Mouse (Mus musculus) limb, embryonic 11.5 days (tissue): Measurements from ENCODE around the gene Zbtb11. TPM values are rescaled to one million over a fixed set of nuclear protein-coding genes. Genes with fewer than 3 reads are reported as not detected.
A peak's percentile ranks its signal among the peaks of the same experiment; 100 is the strongest.

ENCODE experiments used
- ATAC-seq: fragments of 200-750 bp; cut with Nextera tagmentation; 2 replicates; pipeline ENCODE4 v1.8.0; 2017; ENCODE audit warnings: low read depth; ENCODE audit not compliant: insufficient number of reproducible peaks, low FRiP score, low TSS enrichment
- DNase-seq: peaks from one replicate; pipeline ENCODE4 v3.0.0-alpha.2; 2015; ENCODE audit warnings: low spot score
- H3K27ac ChIP-seq: fragments of 300-500 bp; sonication (generic); replicated peaks from 2 replicates; pipeline ENCODE4 v1.5.1; 2014; ENCODE audit warnings: low read depth, mild to moderate bottlenecking, low read length
- H3K27me3 ChIP-seq: fragments of 300-500 bp; sonication (generic); 2 replicates; pipeline ENCODE4 v1.6.1; 2014; ENCODE audit warnings: mild to moderate bottlenecking, low read length, mixed read lengths; ENCODE audit not compliant: control insufficient read depth, insufficient read depth
- H3K36me3 ChIP-seq: fragments of 300-500 bp; sonication (generic); 2 replicates; pipeline ENCODE4 v1.6.1; 2014; ENCODE audit warnings: mild to moderate bottlenecking, low read length, moderate library complexity, mixed read lengths; ENCODE audit not compliant: control insufficient read depth, insufficient read depth
- H3K4me1 ChIP-seq: fragments of 300-500 bp; sonication (generic); 2 replicates; pipeline ENCODE4 v1.6.1; 2014; ENCODE audit warnings: low read length, mixed read lengths; ENCODE audit not compliant: control insufficient read depth, insufficient read depth
- H3K4me2 ChIP-seq: fragments of 300-500 bp; sonication (generic); 2 replicates; pipeline ENCODE4 v1.6.1; 2014; ENCODE audit warnings: low read depth, mild to moderate bottlenecking, moderate library complexity; ENCODE audit not compliant: severe bottlenecking
- H3K4me3 ChIP-seq: fragments of 300-500 bp; sonication (generic); 2 replicates; pipeline ENCODE4 v1.5.1; 2014; ENCODE audit warnings: low read depth, low read length
- H3K9ac ChIP-seq: fragments of 300-500 bp; sonication (generic); 2 replicates; pipeline ENCODE4 v1.6.1; 2014; ENCODE audit warnings: mild to moderate bottlenecking, low read length
- H3K9me3 ChIP-seq: fragments of 300-500 bp; sonication (generic); 2 replicates; pipeline ENCODE4 v1.6.1; 2016; ENCODE audit warnings: low read length; ENCODE audit not compliant: control insufficient read depth
- WGBS: fragments of 180-500 bp; shearing (Covaris S2); extraction: QIAGEN DNeasy Blood & Tissue Kit; methylation state at CpG from one replicate; pipeline ENCODE4 v1.1.7; 2014; 5-methylcytosine and 5-hydroxymethylcytosine counted together
- polyA plus RNA-seq: library from polyadenylated mRNA; unstranded; fragments of >200 nt; fragmentation: Nextera tagmentation; extraction: Ambion mirVana; gene quantifications from 2 replicates; pipeline ENCODE4 v1.2.1, GENCODE M21; 2014

Zbtb11 gene
- polyA plus RNA-seq, 1 experiment from 2014 or later, result 18.0 TPM

DNA sequence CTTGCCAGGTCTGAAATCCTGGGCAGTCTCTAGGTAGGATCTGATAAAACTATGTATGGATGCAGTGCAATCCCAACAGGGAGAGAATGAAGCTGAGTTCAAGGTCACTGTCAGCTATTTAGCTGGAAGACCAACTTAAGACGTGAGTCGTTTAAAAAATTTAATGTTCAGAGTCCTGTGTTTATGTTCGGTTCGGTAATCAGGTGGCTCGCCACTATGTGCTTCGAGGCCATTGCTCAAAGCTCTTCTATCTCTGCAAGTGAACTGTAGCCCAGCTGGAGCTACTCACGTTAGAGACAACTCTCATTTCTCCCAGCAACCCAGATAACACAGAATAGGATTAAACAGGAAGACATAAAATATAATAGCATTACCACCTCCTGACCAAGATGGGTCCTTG lies 40.4 kb downstream of the Zbtb11 start:
- Histone ChIP-seq H3K4me2 (no peak overlapping the region), H3K27me3 (no peaks in the 10 kb centered on the region), H3K4me1 (no peaks in the 10 kb centered on the region), H3K4me3 (no peak overlapping the region), H3K36me3 (peaks cover 17% of the 10 kb centered on the region), H3K27ac (no peak overlapping the region), H3K9ac (no peak overlapping the region), H3K9me3 (no peaks in the 10 kb centered on the region)
- no peak for ATAC-seq
- WGBS, result 92% methylated on average over 7 of the region's 7 CpGs
- DNase-seq, result no peak

DNA sequence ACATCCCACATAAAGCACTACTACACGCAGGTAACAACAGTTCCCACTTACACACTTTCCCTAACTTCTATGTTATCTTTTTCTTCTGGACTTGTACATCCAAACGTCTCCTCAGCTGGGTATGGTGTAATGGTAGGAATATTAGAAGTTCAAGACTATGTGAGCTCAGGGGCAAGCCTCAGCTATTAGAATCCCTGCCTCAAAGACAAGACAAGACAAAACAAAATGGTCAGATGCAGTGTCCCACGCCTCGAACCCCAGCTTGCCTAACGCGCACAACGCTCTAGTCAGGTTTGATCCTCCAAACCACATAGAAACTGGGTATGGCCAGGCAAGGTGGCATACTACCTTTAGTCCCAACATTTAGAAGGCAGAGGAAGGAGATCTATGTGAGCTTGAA lies 46.0 kb downstream of the Zbtb11 start:
- Histone ChIP-seq H3K9me3 (no peaks in the 10 kb centered on the region), H3K36me3 (peaks cover 19% of the 10 kb centered on the region), H3K9ac (no peak overlapping the region), H3K4me3 (no peak overlapping the region), H3K4me2 (no peak overlapping the region), H3K27ac (no peak overlapping the region), H3K27me3 (no peaks in the 10 kb centered on the region), H3K4me1 (no peaks in the 10 kb centered on the region)
- DNase-seq (no peak), ATAC-seq (no peak)
- WGBS, result 96% methylated on average over 7 of the region's 7 CpGs

DNA sequence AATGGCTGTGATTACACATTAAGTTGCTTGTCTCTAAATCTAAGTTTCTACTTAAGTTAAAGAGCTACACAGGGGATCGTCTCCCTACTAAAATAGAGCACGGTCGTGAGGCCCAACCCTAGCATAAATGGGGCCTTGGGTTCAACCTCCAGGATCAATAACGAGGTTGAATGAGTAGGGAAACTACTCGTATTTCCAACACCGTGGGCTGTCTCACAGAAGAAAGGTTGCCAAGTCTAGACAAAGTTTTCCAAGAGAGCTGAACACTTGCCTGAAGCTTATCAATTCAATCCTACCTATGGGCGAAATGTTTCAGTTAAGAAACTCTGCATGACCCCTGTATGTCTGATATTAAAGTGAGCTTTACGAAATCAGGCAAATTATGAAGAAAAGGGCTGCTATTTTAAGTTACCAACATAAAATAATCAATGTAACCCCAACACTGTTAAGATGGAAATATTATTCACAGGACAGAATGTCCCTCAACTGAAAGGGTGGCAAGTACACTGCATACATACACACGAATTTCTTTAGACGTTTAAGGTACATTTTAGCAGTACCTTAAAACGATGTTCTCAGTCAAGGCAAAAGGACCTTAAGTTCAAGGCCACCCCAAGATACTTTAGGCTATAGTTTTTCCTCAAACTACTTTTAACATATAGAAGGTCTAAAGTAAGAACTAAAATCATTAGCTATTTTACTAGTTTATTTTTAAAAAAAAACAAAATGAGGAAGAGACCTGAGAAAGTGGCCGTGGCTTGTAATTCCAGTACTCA lies 54.4 kb downstream of the Zbtb11 start:
- no peaks in the 10 kb centered on the region for H3K9me3 ChIP-seq
- 56% methylated on average over 12 of the region's 12 CpGs for WGBS
- H3K9ac ChIP-seq, result peak overlapping the region; percentile 94
- peak overlapping the region; percentile 98 for H3K4me3 ChIP-seq
- no peak for DNase-seq
- peak overlapping the region; percentile 54 for H3K4me2 ChIP-seq
- no peak overlapping the region for H3K27ac ChIP-seq
- no peak for ATAC-seq
- H3K36me3 ChIP-seq, result peaks cover 5% of the 10 kb centered on the region; the same call in 1 of the 2 replicates
- H3K4me1 ChIP-seq, result peaks cover 7% of the 10 kb centered on the region
- H3K27me3 ChIP-seq, result no peaks in the 10 kb centered on the region

DNA sequence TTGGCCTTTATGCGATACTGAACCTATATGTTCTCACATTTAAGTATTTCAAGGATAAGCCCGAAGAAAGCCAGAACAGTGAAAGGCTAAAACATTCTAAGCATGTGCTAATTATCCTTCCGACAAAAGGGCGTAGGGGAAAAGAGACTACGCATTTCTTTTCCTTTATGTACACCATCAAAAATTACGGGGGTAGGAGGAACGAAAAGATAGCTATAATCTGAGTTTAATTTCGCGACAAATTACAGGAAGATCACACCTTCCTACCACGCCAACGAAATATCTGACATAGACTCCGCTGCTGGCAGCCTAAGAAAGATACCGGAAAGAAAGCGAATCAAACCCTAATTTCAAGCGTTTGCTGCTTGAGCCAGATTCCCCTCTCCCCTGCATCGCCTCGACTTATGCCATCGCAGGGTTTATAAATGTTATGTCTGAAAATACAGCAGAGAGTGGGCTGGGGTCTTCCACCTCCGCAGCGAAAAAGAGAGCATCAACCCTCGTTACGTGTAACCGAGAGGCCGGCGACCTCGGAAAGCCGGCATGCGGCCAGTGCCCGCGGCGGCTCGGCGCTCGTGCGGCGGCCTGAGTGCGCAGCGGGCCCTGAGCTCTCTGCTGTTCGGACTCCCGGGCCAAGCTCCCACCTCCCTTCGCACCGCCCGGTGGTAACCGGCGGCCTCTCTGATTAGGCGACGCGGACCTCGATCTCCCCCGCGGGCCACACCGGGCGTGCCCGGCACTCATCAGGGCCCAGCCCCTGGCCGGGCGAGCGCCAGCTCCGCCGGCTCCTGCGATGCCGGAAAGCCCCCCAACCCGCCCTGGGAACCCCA lies 55.3 kb downstream of the Zbtb11 start:
- Histone ChIP-seq H3K9ac (peak overlapping the region; percentile 94), H3K4me3 (peak overlapping the region; percentile 98), H3K4me1 (peaks cover 7% of the 10 kb centered on the region), H3K36me3 (peaks cover 6% of the 10 kb centered on the region), H3K4me2 (peak overlapping the region; percentile 54), H3K9me3 (no peaks in the 10 kb centered on the region), H3K27me3 (no peaks in the 10 kb centered on the region), H3K27ac (peak overlapping the region; percentile 51)
- ATAC-seq (peak; percentile 78), DNase-seq (no peak)
- WGBS, result under 1% methylated on average over 57 of the region's 62 CpGs

GRCm38 (mm10) chr16:56029661-56030082 lies 56.0 kb downstream of the Zbtb11 start, which contains the start of gene Pcnp:
Gene Pcnp (minus strand): TSS chr16:56029739.
- Histone ChIP-seq H3K27me3 (no peaks in the 10 kb centered on the region), H3K4me2 (peak within 1 kb of the TSS; percentile 54), H3K4me3 (peak within 1 kb of the TSS; percentile 98), H3K9me3 (no peaks in the 10 kb centered on the region), H3K36me3 (peaks cover 8% of the 10 kb centered on the region), H3K4me1 (peaks cover 7% of the 10 kb centered on the region), H3K9ac (peak within 1 kb of the TSS; percentile 94), H3K27ac (peak within 1 kb of the TSS; percentile 51)
- DNase-seq (peak; percentile 99), ATAC-seq (peak; percentile 100)
- WGBS, result under 1% methylated on average over 39 of the region's 39 CpGs

DNA sequence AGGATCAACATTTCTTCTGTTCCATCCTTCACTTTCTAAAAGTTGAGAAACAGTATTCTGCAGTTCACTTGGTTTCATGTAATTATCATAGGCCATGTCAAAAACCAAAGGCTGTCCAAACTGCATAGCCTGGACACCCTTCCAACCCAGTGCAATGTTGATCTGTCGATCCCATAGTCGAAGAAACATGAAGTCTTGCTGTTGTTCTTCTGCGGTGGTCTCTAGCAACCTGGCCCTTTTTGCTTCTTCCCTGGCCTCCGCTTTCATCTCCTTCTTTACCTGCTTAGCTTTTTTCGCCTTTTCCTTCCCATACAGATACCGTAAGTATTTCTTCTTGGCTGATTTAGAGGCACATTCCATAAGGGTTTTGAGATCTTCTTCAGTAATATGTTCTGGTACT lies 60.9 kb downstream of the Zbtb11 start:
- Histone ChIP-seq H3K4me1 (peaks cover 4% of the 10 kb centered on the region; the same call in 1 of the 2 replicates), H3K9ac (no peak overlapping the region), H3K27ac (no peak overlapping the region), H3K27me3 (no peaks in the 10 kb centered on the region), H3K9me3 (no peaks in the 10 kb centered on the region), H3K4me3 (no peak overlapping the region), H3K36me3 (peaks cover 5% of the 10 kb centered on the region), H3K4me2 (no peak overlapping the region)
- ATAC-seq (no peak), DNase-seq (no peak)
- WGBS, result 97% methylated on average over 6 of the region's 6 CpGs

DNA sequence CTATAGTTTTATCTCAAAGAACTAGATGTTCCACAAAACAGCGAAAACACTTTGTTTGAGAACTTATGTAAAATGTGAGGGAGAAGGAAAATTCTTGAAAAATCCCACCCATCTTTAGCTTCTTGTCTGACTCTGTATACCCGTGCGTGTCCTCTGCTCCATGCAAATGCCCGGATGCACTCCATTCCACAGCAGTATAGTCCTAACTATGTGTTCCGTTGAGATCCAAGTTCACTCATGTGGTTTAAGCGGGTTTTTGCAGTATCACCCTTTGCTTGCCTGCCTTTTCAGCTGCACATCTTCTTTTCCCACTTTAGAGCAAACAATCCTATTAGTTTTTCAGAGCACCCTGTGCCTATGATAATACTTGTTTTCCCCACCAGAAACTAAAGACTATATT lies 62.8 kb downstream of the Zbtb11 start:
- no peaks in the 10 kb centered on the region for H3K9me3 ChIP-seq
- peak overlapping the region; percentile 62 for H3K4me2 ChIP-seq
- H3K27ac ChIP-seq, result no peak overlapping the region
- 61% methylated on average over 6 of the region's 6 CpGs for WGBS
- no peak for ATAC-seq
- peaks cover 5% of the 10 kb centered on the region for H3K36me3 ChIP-seq
- H3K9ac ChIP-seq, result peak overlapping the region; percentile 3; the same call in 1 of the 2 replicates
- H3K27me3 ChIP-seq, result no peaks in the 10 kb centered on the region
- peaks cover 4% of the 10 kb centered on the region; the same call in 1 of the 2 replicates for H3K4me1 ChIP-seq
- no peak for DNase-seq
- H3K4me3 ChIP-seq, result peak overlapping the region; percentile 82
